Mouse (Mus musculus) hindbrain, embryonic 14.5 days (tissue): ENCODE measurements at regions not wholly inside any gene's neighbourhood (a gene's known extent, or its start where the extent isn't known, plus 50 kb on each side); places are given as distances from the start of the nearest gene placed in this dataset.
"Not testable (repeated sequence)": the region's sequence is repeated elsewhere in the genome, so short reads cannot be mapped to it uniquely, and the experiment has no call there.

Experiments used
- ATAC-seq: fragments of 200-750 bp; cut with Nextera tagmentation; 2 replicates; pipeline ENCODE4 v1.8.0; 2017; ENCODE audit warnings: moderate number of reproducible peaks, mild to moderate bottlenecking, moderate TSS enrichment, moderate library complexity; ENCODE audit not compliant: low FRiP score
- DNase-seq: peaks from one replicate; pipeline ENCODE4 v3.0.0-alpha.2; 2015; ENCODE audit warnings: low spot score
- H3K27ac ChIP-seq: fragments of 300-500 bp; sonication (generic); 2 replicates; pipeline ENCODE4 v1.5.1; 2014; ENCODE audit warnings: mild to moderate bottlenecking, moderate library complexity
- H3K27me3 ChIP-seq: fragments of 300-500 bp; sonication (generic); 2 replicates; pipeline ENCODE4 v1.6.1; 2014; ENCODE audit warnings: mild to moderate bottlenecking, low read length, mixed read lengths; ENCODE audit not compliant: control insufficient read depth, insufficient read depth
- H3K36me3 ChIP-seq: fragments of 300-500 bp; sonication (generic); replicated peaks from 2 replicates; pipeline ENCODE4 v1.6.1; 2014; ENCODE audit not compliant: control insufficient read depth, insufficient read depth
- H3K4me1 ChIP-seq: fragments of 300-500 bp; sonication (generic); replicated peaks from 2 replicates; pipeline ENCODE4 v1.6.1; 2014; ENCODE audit warnings: antibody characterized with exemption, low read length, mixed read lengths; ENCODE audit not compliant: control insufficient read depth, insufficient read depth
- H3K4me2 ChIP-seq: fragments of 300-500 bp; sonication (generic); replicated peaks from 2 replicates; pipeline ENCODE4 v1.6.1; 2014; ENCODE audit warnings: mild to moderate bottlenecking, moderate library complexity
- H3K4me3 ChIP-seq: fragments of 300-500 bp; sonication (generic); replicated peaks from 2 replicates; pipeline ENCODE4 v1.5.1; 2014; ENCODE audit warnings: mild to moderate bottlenecking, low read length
- H3K9ac ChIP-seq: fragments of 300-500 bp; sonication (generic); 2 replicates; pipeline ENCODE4 v1.6.1; 2014
- H3K9me3 ChIP-seq: fragments of 300-500 bp; sonication (generic); 2 replicates; pipeline ENCODE4 v1.6.1; 2016; ENCODE audit warnings: low read length; ENCODE audit not compliant: control insufficient read depth
- WGBS: fragments of 180-500 bp; shearing (Covaris S2); extraction: QIAGEN DNeasy Blood & Tissue Kit; methylation state at CpG from one replicate; pipeline ENCODE4 v1.1.7; 2014; 5-methylcytosine and 5-hydroxymethylcytosine counted together

DNA sequence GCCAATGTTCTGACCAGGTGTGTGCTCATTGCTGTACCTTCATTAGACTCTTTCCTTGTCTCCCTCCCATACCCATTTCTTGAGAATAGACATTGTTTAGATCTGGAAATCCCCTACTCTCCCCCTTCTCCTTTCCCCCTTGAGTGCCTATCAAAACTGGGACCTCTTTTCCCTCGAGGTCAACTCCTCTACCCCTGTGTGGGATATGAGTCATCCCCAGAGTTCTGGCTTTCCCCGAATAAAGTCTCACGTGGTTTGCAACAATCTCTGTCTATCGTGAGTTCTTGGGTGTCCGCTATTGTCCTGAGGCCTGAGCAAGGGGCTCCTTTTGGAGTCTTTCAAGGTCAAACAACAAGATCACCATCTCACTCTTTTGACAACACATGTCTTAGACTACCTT lies 209.3 kb downstream of the Slitrk1 start:
- not testable (repeated sequence) for H3K27me3 ChIP-seq, H3K9ac ChIP-seq, H3K4me3 ChIP-seq, H3K36me3 ChIP-seq, H3K9me3 ChIP-seq, H3K4me1 ChIP-seq, DNase-seq, H3K4me2 ChIP-seq, H3K27ac ChIP-seq, ATAC-seq
- 87% methylated on average over 5 of the region's 5 CpGs for WGBS

DNA sequence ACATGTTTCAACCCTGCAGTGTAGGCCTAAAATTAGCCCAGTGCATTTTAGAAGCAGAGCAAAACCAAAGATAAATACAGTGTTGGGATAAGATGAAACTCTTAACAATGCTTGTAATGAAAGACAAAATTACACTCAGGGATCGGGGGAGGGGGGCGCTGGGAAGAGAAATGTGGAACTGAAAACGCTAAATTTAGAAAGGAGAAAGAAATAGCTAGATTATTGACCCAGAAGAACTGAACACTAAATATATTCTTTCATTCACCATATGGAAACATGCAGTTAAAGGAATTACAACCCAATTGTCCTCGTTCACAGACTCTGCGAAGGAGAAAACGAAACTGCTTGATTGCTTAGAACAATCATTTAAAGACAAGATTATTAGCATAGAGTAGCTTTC lies 249.1 kb downstream of the Slitrk1 start:
- peak; percentile 22 for DNase-seq
- Histone ChIP-seq H3K9ac (no peak overlapping the region), H3K36me3 (no peaks in the 10 kb centered on the region), H3K27ac (no peak overlapping the region), H3K4me2 (no peak overlapping the region), H3K4me1 (no peaks in the 10 kb centered on the region), H3K9me3 (no peaks in the 10 kb centered on the region), H3K27me3 (no peaks in the 10 kb centered on the region), H3K4me3 (no peak overlapping the region)
- 86% methylated on average over 6 of the region's 6 CpGs for WGBS
- ATAC-seq: no peak

DNA sequence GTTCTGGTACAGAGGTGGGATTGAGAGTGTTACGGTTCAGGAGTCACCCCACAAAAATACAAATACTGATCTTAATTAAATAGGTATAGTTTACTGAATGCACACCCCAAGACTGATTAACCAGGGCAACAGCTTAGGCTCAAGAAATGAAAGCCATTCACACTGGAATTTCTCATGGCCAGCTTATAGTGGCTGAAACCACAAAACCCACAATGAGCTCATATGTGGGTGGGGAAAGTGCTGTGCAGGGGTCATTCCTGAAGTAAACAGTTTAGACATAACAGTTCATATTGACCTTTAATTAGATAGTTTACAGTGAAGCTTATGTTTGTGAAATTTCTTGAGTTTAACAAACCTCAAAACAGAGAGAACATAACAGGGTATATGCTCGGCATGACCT lies 275.7 kb downstream of the Slitrk1 start:
- Histone ChIP-seq H3K4me1 (no peaks in the 10 kb centered on the region), H3K27ac (no peak overlapping the region), H3K4me2 (no peak overlapping the region), H3K27me3 (no peaks in the 10 kb centered on the region), H3K36me3 (no peaks in the 10 kb centered on the region), H3K4me3 (no peak overlapping the region), H3K9ac (no peak overlapping the region), H3K9me3 (no peaks in the 10 kb centered on the region)
- DNase-seq: no peak
- ATAC-seq: no peak
- WGBS: 90% methylated on average over 2 of the region's 2 CpGs

DNA sequence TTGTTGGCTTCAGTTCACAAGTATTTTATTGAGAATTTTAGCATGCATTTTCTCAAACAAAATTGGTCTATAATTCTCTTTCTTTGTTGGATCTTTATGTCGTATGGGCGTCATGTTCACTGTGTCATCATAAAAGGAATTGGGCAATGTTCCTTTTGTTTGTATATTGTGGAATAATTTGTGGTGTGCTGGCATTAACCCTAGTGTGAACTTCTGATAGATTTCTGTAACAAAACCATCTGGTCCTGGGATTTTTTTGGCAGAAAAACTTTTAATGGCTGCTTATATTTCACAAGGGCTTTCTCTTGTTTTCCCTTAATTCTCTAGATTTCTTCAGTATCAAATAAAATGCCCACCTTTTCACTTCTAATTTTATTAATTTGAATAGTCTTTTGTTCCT lies 278.7 kb downstream of the Slitrk1 start:
- Histone ChIP-seq H3K27ac (no peak overlapping the region), H3K4me3 (no peak overlapping the region), H3K4me1 (no peaks in the 10 kb centered on the region), H3K4me2 (no peak overlapping the region), H3K36me3 (no peaks in the 10 kb centered on the region), H3K9ac (no peak overlapping the region), H3K9me3 (no peaks in the 10 kb centered on the region), H3K27me3 (no peaks in the 10 kb centered on the region)
- DNase-seq: no peak
- 87% methylated on average over 2 of the region's 2 CpGs for WGBS
- ATAC-seq: no peak

DNA sequence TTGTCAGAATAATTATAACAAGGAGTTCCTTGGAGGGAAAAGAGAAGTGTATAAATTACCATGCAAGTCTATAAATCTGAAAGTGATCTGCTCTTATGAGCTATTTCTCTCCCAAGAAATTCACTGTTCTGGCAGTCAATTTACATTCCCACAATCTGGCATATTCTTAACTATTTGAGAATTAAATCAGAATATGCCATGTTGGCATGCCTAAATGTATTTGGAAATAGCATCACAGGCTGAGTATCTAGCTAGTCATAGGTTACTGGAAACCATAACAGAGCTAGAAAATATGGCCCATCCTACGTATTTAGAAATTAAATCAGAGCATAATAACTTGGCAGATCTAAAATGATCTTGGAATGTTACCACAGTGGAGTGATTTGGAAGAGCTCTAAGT lies 303.9 kb downstream of the Slitrk1 start:
- Histone ChIP-seq H3K36me3 (no peaks in the 10 kb centered on the region), H3K9ac (no peak overlapping the region), H3K4me3 (no peak overlapping the region), H3K4me2 (no peak overlapping the region), H3K27ac (no peak overlapping the region), H3K4me1 (no peaks in the 10 kb centered on the region), H3K27me3 (no peaks in the 10 kb centered on the region), H3K9me3 (no peaks in the 10 kb centered on the region)
- 91% methylated on average over 1 of the region's 1 CpGs for WGBS
- ATAC-seq (no peak), DNase-seq (no peak)
